Mouse (Mus musculus) forebrain, embryonic 13.5 days (tissue): ENCODE measurements around the gene Flt3l. TPM values are rescaled to one million over a fixed set of nuclear protein-coding genes. Genes with fewer than 3 reads are reported as not detected.

Experiments used
- ATAC-seq: fragments of 200-750 bp; cut with Nextera tagmentation; 2 replicates; pipeline ENCODE4 v1.8.0; 2017
- H3K27ac ChIP-seq: fragments of 300-500 bp; sonication (generic); 2 replicates; pipeline ENCODE4 v1.5.1; 2015; ENCODE audit warnings: inconsistent platforms, mild to moderate bottlenecking, moderate library complexity
- H3K27me3 ChIP-seq: fragments of 300-500 bp; sonication (generic); 2 replicates; pipeline ENCODE4 v1.6.1; 2015; ENCODE audit warnings: mild to moderate bottlenecking, inconsistent platforms
- H3K36me3 ChIP-seq: fragments of 300-500 bp; sonication (generic); 2 replicates; pipeline ENCODE4 v1.6.1; 2015; ENCODE audit warnings: mild to moderate bottlenecking, inconsistent platforms; ENCODE audit not compliant: poor library complexity, severe bottlenecking
- H3K4me1 ChIP-seq: fragments of 300-500 bp; sonication (generic); 2 replicates; pipeline ENCODE4 v1.6.1; 2015; ENCODE audit warnings: inconsistent platforms
- H3K4me2 ChIP-seq: fragments of 300-500 bp; sonication (generic); 2 replicates; pipeline ENCODE4 v1.6.1; 2015; ENCODE audit warnings: inconsistent platforms, mild to moderate bottlenecking, moderate library complexity
- H3K4me3 ChIP-seq: fragments of 300-500 bp; sonication (generic); 2 replicates; pipeline ENCODE4 v1.5.1; 2015; ENCODE audit warnings: mild to moderate bottlenecking, inconsistent platforms
- H3K9ac ChIP-seq: fragments of 300-500 bp; sonication (generic); 2 replicates; pipeline ENCODE4 v1.6.1; 2015; ENCODE audit warnings: mild to moderate bottlenecking, inconsistent platforms
- H3K9me3 ChIP-seq: fragments of 300-500 bp; sonication (generic); replicated peaks from 2 replicates; pipeline ENCODE4 v1.6.1; 2016; ENCODE audit warnings: inconsistent platforms
- WGBS: fragments of 180-500 bp; shearing (Covaris S2); methylation state at CpG from one replicate; pipeline ENCODE4 v1.1.7; 2015; 5-methylcytosine and 5-hydroxymethylcytosine counted together
- polyA plus RNA-seq: library from polyadenylated mRNA; unstranded; fragments of >200 nt; fragmentation: Nextera tagmentation; extraction: Ambion mirVana; gene quantifications from 2 replicates; pipeline ENCODE4 v1.2.1, GENCODE M21; 2015

Gene Flt3l
- polyA plus RNA-seq, 1 experiment from 2014 or later = 0.79 TPM

GRCm38 (mm10) chr7:45138403-45138802, 2.2 kb upstream of the Flt3l start:
- Histone ChIP-seq H3K27me3 (peaks cover 23% of the 10 kb centered on the region), H3K4me3 (no peak overlapping the region), H3K9ac (no peak overlapping the region), H3K9me3 (no peaks in the 10 kb centered on the region), H3K4me1 (peaks cover 6% of the 10 kb centered on the region; the same call in 1 of the 2 replicates), H3K27ac (no peak overlapping the region), H3K36me3 (peaks cover 17% of the 10 kb centered on the region; the same call in 1 of the 2 replicates), H3K4me2 (no peak overlapping the region)
- 85% methylated on average over 1 of the region's 1 CpGs for WGBS
- no peak for ATAC-seq

GRCm38 (mm10) chr7:45137171-45138006, 1.2 kb upstream of the Flt3l start:
- Histone ChIP-seq H3K4me2 (no peak overlapping the region), H3K27ac (no peak overlapping the region), H3K9me3 (no peaks in the 10 kb centered on the region), H3K4me1 (peaks cover 6% of the 10 kb centered on the region; the same call in 1 of the 2 replicates), H3K9ac (no peak overlapping the region), H3K4me3 (no peak overlapping the region), H3K36me3 (peaks cover 10% of the 10 kb centered on the region; the same call in 1 of the 2 replicates), H3K27me3 (peaks cover 23% of the 10 kb centered on the region)
- no peak for ATAC-seq
- 82% methylated on average over 12 of the region's 12 CpGs for WGBS

DNA sequence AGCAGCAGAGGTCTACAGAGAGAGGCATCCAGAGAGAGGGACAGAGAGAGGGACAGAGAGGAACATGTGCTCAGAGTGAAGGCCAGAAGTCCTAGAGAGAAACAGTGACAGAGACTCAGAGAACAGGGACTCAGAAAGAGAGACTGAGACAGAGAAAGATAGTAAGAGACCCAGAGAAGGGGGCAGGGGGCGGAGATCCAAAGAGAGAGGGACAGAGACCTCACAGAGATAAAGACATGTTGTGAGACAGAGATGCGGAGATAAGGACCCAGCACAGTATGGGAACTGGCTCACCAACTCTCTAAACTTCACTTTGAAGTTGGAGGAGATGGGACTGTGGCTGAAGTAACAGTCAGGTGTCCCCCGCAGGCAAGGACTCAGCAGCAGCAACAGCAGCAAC, 862 bp downstream of the Flt3l start:
- 0 out of 2 replicates have a peak, but pooled peaks have one; percentile 6 for ATAC-seq
- Histone ChIP-seq H3K4me3 (no peak overlapping the region; the same call in 1 of the 2 replicates), H3K9ac (peak overlapping the region; percentile 59; the same call in 1 of the 2 replicates), H3K27me3 (peaks cover 23% of the 10 kb centered on the region), H3K4me1 (peaks cover 6% of the 10 kb centered on the region; the same call in 1 of the 2 replicates), H3K9me3 (no peaks in the 10 kb centered on the region), H3K4me2 (peak overlapping the region; percentile 67; the same call in 1 of the 2 replicates), H3K27ac (no peak overlapping the region), H3K36me3 (no peaks in the 10 kb centered on the region)
- 69% methylated on average over 3 of the region's 3 CpGs for WGBS

DNA sequence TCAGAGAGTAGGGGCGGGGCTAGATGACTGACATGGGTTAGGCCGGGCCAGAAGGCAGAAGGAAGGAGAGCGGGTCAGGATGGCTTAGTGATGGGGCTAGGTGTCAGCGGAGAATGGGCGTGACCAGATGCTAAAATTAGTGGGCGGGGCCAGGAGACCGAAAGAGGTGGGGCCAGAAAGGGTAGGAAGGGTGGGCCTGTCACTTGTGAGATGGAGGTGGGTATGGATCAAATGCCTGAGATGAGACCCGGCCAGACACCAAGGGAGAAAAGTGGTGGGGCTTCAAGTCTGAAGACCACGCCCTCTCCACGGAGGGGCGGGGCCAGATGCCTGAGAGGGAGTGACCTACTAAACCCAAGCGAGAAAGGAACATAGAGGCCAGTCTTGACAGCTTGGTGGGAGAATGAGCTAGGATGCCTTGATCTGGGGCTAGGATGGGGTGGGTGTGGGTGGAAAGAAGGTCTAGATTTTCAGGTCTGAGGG, 1.6 kb downstream of the Flt3l start:
- Histone ChIP-seq H3K36me3 (no peaks in the 10 kb centered on the region), H3K9ac (no peak overlapping the region), H3K9me3 (no peaks in the 10 kb centered on the region), H3K4me2 (no peak overlapping the region), H3K4me3 (no peak overlapping the region), H3K27me3 (peaks cover 23% of the 10 kb centered on the region), H3K27ac (no peak overlapping the region), H3K4me1 (peaks cover 10% of the 10 kb centered on the region)
- WGBS = 10% methylated on average over 12 of the region's 12 CpGs
- ATAC-seq = no peak

GRCm38 (mm10) chr7:45133446-45134159, 2.6 kb downstream of the Flt3l start:
- Histone ChIP-seq H3K9ac (no peak overlapping the region), H3K4me3 (no peak overlapping the region), H3K27me3 (peaks cover 23% of the 10 kb centered on the region), H3K36me3 (no peaks in the 10 kb centered on the region), H3K9me3 (no peaks in the 10 kb centered on the region), H3K4me2 (no peak overlapping the region), H3K27ac (no peak overlapping the region), H3K4me1 (peaks cover 14% of the 10 kb centered on the region)
- ATAC-seq = no peak
- 77% methylated on average over 8 of the region's 8 CpGs for WGBS

- ATAC-seq = no peak
- 82% methylated on average over 11 of the region's 11 CpGs for WGBS
- Histone ChIP-seq H3K36me3 (peaks cover 6% of the 10 kb centered on the region), H3K9me3 (no peaks in the 10 kb centered on the region), H3K9ac (0 out of 2 replicates have a peak overlapping the region, but pooled peaks have one; percentile 8), H3K27me3 (peaks cover 18% of the 10 kb centered on the region), H3K4me2 (no peak overlapping the region), H3K27ac (no peak overlapping the region), H3K4me3 (no peak overlapping the region), H3K4me1 (peaks cover 24% of the 10 kb centered on the region)
Measured at GRCm38 (mm10) chr7:45131850-45132249, 4.4 kb downstream of the Flt3l start.

GRCm38 (mm10) chr7:45129776-45130512, 6.3 kb downstream of the Flt3l start:
- H3K9ac ChIP-seq = peak overlapping the region; percentile 77
- no peak for ATAC-seq
- peaks cover 33% of the 10 kb centered on the region for H3K4me1 ChIP-seq
- H3K4me2 ChIP-seq = peak overlapping the region; percentile 64
- H3K27me3 ChIP-seq = peaks cover 7% of the 10 kb centered on the region
- peak overlapping the region; percentile 93 for H3K27ac ChIP-seq
- peaks cover 25% of the 10 kb centered on the region for H3K36me3 ChIP-seq
- 64% methylated on average over 15 of the region's 15 CpGs for WGBS
- no peaks in the 10 kb centered on the region for H3K9me3 ChIP-seq
- H3K4me3 ChIP-seq = peak overlapping the region; percentile 82

DNA sequence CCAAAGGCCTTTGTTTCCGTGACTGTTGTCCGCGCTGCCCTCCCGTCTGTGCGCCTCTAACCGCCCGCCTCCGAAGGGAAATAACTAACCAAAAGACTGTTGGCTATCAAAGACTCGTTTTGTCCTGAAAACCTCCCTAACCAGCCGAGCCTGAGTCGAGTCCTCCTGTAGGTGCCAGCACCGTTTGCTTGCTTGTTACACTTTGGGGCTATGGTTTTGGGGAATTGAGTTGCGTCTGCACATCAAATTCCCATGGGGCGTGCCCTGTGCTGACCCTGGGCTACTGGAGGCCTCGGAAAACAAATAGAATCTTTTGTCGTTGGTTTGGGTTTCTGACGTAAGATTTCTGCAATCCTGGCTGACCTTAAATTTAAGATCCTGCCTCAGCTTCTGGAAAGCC, 6.9 kb downstream of the Flt3l start:
- H3K9ac ChIP-seq = peak overlapping the region; percentile 77
- no peaks in the 10 kb centered on the region for H3K9me3 ChIP-seq
- H3K27ac ChIP-seq = peak overlapping the region; percentile 93
- H3K4me2 ChIP-seq = peak overlapping the region; percentile 64
- peaks cover 26% of the 10 kb centered on the region for H3K36me3 ChIP-seq
- H3K27me3 ChIP-seq = peaks cover under 1% of the 10 kb centered on the region; the same call in 1 of the 2 replicates
- WGBS = 1% methylated on average over 17 of the region's 17 CpGs
- H3K4me3 ChIP-seq = peak overlapping the region; percentile 82
- peaks cover 37% of the 10 kb centered on the region for H3K4me1 ChIP-seq
- ATAC-seq = no peak

DNA sequence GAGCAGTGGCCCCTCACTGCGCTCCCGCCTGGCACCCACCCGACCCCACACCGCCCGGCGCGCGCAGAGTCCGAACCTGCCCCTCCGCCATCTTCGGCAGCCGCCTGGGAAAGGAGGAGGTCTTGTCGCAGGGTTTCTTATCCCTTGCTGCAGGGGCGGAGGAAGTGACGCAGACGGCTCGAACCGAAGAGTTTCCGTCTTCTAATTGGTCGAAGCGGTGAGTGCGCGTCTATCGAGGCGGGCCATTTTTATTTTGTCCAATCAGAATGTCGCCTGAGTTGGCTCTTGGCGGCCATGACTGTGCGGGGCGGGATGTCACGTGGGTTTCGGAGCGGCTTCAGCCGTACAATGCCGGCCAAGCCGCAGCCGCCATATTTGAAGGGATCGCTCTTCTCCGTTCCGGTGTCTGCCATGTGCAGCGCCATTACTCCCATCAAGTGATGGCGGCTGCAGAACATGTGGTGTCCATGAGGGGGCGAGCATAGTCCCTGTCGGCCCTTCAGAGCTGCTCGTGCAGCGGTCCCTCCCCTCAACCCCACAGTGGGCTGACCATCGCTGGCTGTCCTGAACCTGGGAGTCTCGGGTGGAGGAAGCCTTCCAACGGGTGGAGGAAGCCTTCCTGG, 7.5 kb downstream of the Flt3l start, which contains the start of gene Rpl13a:
Rpl13a (minus strand) TSS at position 138 of the 623 bp plus-strand sequence.
- ATAC-seq = peak; percentile 94
- Histone ChIP-seq H3K4me2 (peak within 1 kb of the TSS; percentile 90), H3K9me3 (no peaks in the 10 kb centered on the region), H3K36me3 (peaks cover 26% of the 10 kb centered on the region), H3K27me3 (no peaks in the 10 kb centered on the region), H3K9ac (peak within 1 kb of the TSS; percentile 98), H3K4me3 (peak within 1 kb of the TSS; percentile 82), H3K27ac (peak within 1 kb of the TSS; percentile 93), H3K4me1 (peaks cover 37% of the 10 kb centered on the region)
- under 1% methylated on average over 48 of the region's 48 CpGs for WGBS

DNA sequence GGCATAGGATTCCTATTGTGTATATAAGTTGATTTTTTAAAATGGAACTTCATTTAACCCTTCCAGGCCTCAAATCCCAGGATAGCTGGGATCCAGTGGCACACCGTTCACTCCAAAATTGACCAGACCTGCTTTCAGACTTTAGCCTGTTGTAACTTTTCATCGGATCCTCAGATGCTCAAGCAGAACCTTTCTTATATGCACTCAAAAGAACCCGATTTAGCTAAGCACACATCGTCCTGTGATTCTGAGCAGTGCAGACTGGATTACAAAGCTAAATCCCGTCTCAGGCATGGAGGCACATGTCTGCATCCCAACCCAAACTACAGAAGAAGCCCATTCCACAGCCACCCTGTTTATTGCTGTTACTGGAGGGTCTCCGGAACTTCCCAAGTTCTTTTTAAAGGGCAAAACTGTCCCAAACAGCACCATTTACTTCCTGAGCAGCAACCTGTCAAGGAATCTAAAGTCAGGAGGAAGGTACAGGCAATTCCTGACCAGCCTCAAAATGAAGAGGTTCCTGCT, 8.5 kb downstream of the Flt3l start:
- Histone ChIP-seq H3K4me2 (peak overlapping the region; percentile 90), H3K36me3 (peaks cover 31% of the 10 kb centered on the region), H3K27me3 (no peaks in the 10 kb centered on the region), H3K4me3 (peak overlapping the region; percentile 82), H3K9me3 (no peaks in the 10 kb centered on the region), H3K9ac (peak overlapping the region; percentile 98), H3K4me1 (peaks cover 44% of the 10 kb centered on the region), H3K27ac (peak overlapping the region; percentile 89)
- 0% methylated on average over 6 of the region's 6 CpGs for WGBS
- ATAC-seq = no peak
